Mouse (Mus musculus): ENCODE results near the gene Lamtor4.
"Not testable (repeated sequence)": the region's sequence is repeated elsewhere in the genome, so short reads cannot be mapped to it uniquely, and the experiment has no call there.

Lamtor4 gene

DNA sequence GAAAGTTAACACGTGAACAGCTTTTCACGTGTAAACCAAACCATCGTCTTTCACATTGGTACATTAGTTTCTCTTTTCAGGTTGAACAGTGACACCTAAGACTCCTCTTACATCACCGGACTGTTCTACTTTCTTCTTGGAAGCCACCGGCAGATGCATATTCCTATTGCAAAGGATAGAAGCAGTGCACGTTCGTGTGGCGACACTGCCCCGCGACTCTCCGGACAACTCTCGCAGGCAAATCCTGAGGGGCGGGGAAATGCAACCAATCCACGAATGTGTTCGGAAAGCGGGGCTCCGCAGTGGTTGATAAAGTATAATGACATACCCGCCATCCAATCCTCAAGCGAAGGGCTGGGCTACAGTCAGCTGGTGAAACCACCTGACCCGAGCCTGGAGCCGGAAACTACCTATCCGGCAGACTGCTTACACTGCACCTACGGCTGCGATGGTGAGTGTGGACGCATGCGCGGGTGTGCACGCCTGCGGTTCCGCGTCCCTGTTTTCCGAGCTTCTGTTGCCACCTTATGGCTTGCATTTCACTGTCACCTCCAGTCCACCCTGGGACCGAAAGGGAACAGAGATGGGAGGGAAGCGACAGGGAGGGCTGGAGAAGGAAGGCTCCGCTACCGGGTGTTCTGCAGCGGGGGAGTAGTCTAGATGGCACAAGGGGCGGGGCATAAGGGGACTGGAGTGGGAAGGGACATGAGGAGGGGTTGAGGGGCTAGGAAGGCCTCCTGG is at the start of gene Lamtor4:
Lamtor4 (plus strand) TSS at position 130 of the 741 bp plus-strand sequence.
- peak; percentile 99 for DNase-seq

DNA sequence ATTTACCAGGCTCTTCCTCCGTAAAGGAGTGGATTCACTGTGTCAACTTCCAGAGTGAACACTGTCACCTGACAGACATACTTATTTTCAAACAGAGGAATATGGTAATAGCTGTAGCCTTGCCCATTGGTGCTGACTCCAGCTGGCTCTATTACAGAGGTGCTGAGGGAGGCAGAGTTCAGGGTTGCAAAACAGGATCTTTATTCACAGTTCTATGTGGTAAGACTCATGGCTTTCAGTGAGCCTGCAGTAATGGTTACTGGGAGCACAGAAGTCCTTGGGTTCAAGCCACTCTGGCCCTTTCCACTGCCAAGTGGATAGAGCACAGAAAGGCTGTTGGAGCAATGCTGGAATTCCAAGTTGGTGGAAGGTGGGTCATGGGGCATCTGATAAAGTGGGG is 48.0 kb upstream of the Lamtor4 start:
- no peak for DNase-seq

DNA sequence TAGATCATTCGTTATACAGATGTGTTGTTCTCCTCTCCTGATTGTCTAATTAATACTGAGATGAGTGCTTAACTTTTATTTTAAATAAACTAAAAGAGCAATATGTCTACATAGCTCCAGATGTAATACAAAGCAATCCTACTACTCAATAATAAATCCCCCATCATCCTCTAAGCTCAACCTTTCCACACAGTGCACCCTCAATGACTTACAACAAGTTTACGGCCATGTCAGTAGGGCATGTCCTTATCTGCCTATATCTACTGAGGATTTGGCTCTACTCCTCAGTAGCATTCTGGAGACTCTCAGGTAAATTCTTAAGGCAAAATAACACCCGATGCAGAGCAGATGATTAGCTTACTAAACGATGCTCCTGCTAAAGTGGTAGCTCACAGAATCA is 47.4 kb upstream of the Lamtor4 start:
- no peak for DNase-seq

DNA sequence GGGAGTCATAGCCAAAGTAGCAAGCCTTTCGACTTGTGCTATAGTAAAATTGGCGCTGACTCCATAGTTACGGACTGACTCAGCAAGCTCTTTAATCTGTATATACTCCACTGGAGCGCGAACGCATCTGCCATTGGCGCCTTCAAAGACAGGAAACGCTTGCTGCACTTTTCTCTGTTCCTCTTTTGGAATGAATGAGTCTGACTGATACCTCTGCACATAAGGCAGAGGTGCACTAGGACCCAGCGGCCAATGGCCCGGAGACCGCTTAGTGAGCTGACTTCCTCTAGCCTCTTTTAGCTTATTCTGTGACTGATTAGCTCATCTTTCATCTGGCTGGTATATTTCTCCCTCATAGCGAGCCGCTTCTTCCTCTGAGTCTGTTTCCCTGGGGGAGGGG is 38.6 kb upstream of the Lamtor4 start:
- not testable (repeated sequence) for DNase-seq

DNA sequence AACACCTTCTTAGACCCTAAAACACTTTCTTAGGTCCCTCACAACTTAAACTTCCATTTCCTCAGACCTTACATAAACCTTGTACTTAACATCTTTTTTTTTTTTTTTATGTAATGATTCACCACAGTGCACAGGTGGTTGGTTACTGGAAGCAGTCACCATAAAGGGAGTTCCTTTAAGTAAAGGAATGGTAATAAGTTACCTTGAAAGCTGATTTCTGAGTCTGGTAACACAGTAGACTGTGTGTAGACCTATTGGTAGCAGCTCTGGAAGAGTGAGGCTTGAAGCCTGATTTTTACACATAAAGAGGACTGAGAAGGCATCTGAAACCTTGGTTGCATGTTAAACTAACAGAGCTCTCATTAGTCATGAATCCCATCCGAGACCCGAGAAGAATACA is 35.4 kb upstream of the Lamtor4 start:
- peak; percentile 22 for DNase-seq

DNA sequence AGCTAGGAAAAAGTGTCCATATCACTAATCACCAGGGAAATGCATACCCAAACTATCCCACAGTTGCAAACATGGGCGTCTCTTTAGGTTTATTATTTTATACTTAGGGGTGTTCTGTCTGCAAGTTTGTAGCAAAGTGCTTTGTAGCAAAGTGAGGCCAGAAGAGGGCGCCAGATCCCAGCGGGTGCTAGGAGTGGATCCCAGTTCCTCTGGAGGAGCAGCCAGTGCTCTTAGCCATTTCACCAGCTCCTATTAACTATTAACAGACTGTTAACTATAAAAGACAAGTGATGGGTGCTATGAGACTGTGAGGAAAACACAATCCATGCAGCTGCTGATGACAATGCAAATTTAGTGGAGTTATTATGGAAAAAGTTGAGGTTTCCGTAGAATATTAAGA is 33.2 kb upstream of the Lamtor4 start:
- peak; percentile 96 for DNase-seq

DNA sequence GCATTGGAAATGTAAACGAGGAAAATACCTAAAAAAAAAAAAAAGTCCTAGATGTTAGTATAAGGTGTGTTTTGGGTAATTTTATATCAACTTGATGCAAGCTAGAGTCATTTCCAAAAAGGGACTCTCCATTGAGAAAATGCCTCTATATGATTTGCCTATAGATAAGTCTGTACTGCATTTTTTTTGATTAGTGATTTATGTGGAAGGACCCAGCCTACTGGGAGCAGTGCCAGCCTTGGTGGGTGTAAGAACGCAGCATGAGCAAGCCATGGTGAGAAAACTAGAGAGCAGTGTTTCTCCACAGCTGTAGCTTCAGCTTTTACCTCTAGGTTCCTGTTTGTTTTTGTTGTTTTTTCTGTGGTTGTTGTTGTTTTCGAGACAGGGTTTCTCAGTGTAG is 32.0 kb upstream of the Lamtor4 start:
- no peak for DNase-seq

DNA sequence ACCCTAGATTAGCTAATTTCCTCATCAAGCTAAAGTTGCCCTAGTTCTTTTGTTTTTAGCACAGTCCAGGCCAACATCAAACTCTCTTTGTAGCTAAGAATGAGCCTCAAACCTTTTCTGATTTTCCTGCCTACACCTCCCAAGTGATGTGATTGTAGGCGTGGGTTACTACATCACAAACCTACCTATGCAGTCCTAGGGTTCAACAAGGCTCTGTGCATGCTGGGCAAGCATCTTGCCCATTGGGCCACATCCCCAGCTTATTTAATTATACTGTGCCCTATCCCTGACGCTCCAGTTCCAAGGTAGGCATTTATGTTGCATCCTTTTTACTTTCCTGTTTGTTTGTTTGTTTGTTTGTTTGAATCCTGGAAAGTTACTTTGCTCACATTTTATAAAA is 29.6 kb upstream of the Lamtor4 start, which contains the start of gene Nxpe5:
Nxpe5 (plus strand) TSS at position 199 of the 400 bp plus-strand sequence.
- DNase-seq = no peak

DNA sequence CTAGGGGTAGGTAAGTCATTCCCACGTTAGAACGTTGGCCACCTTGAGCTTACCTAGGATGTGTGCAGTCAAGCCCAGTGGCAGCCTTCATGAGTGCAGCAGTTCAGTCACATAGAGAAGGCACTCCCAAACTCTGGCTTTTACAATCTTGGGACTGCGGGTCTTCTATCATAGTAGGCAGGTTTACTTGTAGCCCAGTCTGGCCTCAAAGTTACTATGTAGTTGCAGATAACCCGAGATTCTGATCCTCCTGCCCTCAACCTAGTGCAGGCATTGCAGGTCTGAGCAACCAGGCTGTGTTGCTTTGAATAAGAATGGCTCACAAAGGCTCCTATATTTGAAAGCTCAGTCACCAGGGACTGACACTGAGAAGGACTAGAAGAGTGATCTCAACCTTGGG is 28.8 kb upstream of the Lamtor4 start:
- no peak for DNase-seq

DNA sequence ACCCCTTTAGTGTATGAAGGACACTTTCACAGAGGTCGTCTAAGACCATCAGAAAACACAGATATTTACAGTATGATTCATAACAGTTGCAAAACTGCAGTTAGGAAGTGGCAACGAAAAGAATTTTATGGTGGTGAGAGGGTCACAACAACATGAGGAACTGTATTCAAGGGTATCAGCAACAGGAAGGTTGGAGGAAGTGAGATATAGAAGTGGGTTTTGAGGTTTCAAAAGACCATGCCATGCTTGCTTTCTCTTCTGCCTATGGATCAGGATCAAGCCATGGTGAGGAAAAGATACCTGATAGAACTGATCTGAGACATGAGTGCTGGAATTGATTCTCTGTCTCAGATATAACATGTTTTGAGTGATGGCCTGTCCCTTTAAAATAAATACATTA is 27.9 kb upstream of the Lamtor4 start:
- no peak for DNase-seq

DNA sequence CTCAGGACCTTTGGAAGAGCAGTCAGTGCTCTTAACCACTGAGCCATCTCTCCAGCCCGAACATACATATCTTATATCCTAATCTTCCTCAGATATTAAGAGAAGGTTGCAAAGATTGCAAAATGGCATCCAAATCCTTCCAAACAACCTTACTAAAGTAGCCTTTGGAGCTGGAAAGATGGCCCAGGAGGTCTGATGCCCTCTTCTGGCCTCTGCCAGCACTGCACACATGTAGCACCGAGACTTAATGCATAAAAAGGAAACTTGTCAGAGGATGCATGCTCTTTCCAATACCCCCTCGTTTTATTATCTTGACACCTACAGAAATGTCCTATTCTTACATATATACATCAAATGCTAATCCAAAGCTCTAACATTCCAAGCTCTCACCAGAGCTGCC is 27.3 kb upstream of the Lamtor4 start:
- DNase-seq = peak; percentile 60

DNA sequence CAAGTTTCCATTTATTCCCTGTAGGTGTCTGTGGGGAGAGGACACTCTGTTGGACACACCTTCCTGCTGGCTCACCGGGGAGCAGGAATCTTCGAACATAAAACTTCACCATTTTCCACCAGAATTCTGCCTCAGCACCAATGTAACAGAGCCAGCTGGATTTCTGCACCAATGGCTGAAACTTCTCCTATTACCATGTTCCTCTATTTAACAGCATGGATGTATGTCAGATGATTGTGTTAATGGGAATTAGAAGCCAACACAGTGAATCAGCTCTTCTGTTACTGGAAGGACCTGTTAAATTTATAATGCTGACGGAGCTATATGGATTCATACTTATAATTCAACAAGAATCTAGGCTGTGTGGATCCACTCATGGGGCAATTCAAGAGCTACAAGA is 25.8 kb upstream of the Lamtor4 start:
- DNase-seq = no peak

DNA sequence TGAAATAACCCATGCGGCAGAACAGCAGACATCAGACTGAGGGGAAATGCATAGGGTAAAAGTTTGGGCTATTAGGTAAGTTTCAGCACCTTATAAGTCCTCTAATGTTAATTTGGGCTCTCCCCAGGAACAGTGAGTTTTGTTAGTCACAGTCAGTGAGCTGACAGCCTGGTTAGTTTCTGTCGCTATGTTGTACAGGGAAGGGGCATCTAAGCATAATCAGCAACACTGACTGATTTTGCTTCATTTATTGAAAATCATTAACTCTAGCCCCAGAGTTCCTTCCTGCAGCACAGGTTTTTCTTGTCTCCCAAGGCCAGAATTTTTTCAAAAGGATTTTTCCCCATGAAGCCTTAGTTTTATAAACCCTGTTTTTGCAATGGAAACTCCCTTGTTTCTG is 21.5 kb upstream of the Lamtor4 start:
- DNase-seq = no peak

DNA sequence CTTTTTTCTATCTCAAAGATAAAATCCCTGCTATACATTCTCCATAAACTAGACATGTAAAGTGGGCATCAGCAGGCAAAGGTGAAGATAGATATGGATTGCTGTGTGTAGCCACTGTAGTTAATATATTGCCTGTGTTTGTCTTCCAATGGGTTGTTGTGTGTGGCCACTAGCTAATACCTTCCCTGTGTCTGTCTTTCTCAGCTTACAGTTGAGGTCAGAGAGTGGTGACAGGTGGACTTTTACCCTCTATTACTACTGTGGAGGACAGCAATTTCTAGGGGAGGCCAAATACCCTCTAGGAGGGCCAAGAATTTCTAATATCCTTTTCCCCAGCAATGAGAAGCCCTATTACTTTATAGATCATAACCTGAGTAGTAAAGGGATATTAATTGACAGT is 21.1 kb upstream of the Lamtor4 start:
- DNase-seq = no peak

DNA sequence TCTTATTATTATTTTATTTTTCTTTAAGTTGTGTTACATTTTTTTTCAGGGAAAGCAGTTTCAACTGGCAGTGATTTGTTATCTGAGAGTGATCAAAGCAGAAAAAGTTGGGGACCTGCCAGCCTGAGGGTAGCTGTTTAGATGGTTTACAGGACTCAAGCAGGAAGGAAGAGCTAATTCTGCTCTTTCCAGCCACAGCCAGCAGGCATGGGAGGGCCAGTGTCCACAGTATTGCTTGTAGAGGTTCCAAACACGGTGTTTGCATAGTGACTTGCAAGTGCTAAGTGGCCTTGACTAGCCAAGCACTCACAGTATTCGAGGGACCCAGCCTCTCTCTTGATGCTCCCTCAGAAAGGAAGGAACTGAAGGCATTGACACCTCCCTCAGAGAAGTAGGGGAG is 13.8 kb upstream of the Lamtor4 start:
- DNase-seq = no peak

DNA sequence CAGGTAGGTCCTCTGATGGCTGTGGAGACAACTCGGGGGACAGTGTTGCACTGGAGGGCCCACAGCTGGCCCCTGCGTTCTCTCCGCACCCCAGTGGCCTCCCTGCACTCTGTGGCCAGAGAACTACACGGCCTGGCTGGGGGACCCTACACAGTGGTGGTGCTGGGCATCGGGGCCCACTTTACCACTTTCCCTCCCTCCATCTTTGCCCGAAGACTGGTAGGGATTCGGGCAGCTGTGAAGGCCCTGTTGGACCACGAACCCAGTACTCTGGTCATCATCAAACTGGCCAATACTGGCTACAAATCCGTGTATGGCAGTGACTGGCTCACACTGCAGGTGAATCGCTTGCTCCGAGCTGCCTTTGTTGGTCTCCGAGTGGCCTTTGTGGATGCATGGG is 4.1 kb upstream of the Lamtor4 start:
- no peak for DNase-seq

DNA sequence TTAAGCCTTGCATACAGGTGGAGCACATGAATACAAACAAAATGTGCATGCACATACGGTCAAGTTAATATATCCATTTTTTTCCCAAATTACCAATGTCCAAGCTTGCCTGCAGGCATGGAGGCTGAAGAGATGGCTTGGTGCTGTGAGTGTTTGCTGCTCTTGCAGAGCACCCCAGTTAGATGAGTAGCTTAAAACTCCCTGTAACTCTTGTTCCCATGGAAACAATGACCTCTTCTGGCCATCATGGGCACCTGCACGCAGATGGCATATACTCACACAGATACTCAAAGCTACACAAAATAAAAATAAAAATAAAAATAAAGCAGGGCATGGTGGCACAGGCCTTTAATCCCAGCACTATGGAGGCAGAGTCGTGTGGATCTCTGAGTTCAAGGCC is 2.2 kb upstream of the Lamtor4 start:
- no peak for DNase-seq

DNA sequence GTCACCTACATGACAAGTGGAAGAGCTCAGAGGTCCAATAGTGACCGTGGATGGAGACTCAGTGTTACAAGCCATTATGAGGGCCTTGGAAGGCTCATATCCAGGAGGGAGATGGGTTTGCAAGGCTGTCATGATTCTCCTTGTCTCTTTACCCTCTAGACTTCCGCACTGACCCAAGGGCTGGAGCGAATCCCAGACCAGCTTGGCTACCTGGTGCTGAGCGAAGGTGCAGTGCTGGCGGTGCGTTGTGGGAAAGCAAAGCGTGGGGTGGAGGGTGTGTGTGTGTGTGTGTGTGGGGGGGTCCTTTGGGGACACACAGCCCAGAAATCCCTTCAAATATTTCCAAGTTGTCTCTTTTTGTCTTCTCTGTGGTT is 799 bp downstream of the Lamtor4 start:
- no peak for DNase-seq

DNA sequence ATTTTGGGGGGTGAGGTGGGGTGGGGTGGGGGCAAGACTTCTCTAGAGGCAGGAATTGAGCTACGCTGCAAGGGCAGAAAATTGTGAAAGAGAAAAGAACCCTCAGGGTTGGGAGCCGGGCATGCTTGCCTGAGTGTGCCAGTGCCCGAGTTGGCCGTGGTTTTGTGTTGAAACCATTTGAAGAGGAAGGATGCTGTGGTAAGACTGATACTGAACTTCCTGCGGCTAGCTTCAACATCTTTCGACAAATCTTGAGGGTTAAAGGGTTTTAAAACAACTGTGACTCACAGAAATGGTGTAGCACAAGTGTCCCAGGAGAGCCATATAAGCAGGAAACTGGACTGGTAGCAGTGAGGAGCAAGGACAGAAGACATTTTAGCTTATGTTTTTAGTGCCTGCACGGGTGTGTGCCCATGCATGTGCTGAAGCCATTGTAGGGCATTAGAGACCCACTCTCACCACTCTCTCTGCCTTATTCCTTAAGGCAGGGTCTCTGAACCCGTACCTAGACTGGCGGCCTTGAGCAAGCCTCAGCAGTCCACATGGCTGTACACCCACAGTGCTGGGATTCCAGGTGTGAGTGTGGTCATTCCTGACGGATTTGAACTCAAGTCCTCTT is 1.8 kb downstream of the Lamtor4 start:
- DNase-seq = no peak

DNA sequence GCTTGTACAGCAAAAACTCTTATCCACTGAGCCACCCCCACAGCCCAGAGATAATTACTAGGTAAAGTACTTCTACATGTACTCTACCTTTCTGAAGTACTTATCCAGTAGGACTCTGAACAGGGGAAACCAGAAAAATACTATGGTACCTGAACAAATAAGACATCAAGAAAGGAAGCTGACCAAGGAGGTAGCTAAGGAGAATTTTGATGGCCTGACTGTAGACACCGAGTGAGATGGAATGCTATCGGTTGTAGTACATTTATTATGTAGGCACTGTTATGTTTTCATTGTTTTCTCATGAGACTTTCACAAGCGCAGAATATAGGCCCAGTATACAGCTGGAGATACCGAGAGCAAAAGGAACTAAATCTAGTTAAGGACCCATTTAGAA is 2.3 kb downstream of the Lamtor4 start:
- DNase-seq = no peak

DNA sequence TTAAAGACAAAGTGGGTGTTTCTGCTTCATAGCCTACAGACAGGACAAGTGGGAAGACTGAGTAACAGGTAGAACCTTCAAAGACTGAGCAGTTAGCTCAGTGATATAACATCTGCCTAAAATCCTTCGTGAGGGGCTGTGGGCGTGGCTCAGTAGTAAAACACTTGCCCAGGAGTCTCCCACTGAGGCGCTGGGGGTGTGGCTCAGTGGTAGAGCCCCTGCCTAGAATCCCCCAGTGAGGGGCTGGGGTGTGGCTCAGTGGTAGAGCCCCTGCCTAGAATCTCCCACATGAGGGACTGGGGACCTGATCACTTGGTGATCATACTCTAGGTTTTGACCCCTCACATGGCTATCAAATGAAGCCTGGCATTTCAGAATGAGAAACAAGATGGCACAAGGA is 2.8 kb downstream of the Lamtor4 start:
- no peak for DNase-seq

DNA sequence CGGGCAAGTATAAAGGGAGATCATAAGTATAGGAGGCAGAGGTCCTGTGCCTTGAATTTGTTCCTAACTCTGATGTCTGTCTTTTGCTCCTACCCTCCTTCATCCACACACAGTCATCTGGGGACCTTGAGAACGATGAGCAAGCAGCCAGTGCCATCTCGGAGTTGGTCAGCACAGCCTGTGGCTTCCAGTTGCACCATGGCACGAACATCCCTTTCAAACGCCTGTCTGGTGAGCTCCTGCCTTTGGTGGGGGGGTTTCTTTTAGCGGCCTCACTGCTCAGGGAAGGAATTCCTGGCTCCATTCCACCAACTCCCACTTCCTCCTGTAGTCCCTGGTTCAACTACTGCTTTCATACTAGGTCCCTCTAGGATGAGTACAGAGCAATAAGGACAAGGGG is 3.3 kb downstream of the Lamtor4 start:
- no peak for DNase-seq

DNA sequence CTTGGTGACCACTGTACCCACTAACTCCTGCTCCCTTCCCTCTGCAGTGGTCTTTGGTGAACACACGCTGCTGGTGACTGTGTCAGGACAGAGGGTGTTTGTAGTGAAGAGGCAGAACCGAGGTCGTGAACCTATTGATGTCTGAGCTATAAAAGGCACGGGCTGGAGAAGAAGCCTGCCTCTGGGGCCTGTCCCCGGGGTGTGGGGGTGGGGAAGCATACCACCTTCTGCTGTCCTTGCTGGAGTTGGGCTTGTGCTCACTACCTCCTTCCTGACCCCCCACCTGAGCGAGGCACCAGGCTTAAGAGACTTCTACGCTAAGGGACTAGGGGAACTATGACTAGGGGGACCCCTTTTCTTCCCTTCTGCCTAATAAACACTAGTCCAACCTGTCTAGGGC is 3.7 kb downstream of the Lamtor4 start:
- DNase-seq = no peak

DNA sequence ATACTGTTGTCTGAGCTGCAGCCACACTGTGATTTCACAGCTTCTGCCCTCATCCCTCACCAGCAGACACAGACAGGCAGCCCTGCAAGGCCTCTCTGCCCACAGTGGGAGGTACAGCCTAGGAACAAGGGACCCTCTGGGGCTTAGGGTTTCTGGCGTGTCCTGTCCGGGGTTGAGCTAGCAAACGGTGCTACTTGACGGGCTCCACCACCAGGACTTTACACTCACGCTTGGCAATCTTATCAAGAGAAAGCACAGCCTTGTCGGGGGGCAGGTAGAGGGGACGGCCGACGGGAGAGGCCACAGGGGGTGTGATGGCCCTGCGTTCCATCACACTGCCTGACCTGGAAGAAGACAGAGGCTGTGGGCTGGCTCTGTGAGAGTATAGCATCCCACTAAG is 4.8 kb downstream of the Lamtor4 start:
- no peak for DNase-seq

DNA sequence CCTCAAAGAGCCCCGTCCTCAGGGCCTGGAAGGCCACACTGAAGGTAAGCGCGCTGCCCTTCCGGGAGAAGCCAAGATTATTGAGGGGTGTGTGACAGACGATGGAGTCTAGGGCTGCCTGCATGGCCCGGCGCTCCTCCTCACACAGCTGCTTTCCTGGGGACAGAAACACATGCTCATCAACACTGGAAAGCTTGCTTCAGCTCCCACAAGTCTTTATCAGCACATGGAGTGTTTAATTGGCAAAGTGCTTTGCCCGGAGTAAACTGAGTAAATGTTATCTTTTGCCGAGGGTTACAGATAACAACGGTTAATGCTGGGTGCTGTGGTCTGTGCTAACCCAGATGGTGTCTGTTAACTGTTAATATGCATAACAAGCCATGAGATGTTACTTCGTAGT is 5.6 kb downstream of the Lamtor4 start:
- DNase-seq = no peak
